22 mouse cellular contexts compared by ENCODE assay signal in the genomic region with DNA sequence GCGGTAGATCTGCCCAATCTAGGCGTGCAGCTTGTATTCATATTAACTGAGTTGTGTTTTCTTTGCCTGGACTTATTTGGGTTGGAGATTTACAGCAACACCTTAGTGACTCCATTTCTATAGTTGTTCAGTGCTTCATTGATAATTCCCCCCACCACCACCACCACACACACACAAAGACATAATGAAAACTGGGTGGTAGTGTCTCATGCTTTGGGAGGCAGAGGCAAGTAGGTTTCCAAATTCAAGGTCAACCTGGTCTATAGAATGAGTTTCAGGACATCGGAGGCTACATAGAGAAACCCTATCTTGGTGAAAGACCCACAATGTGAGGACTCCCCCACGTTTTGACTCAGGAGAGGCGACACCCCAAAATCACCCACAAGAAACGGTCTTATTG.
"Had no signal": no experiment of that assay in that cellular context is flagged by ENCODE, and none has a peak within 500 bp of the region (broad histone marks: within the 10 kb centered on the region; RNA-seq: fewer than 3 reads in every experiment).

No protein-coding gene starts in this region.

- DNase-seq: kidney, adult 2 months; kidney, postnatal 10 days; kidney, postnatal 36 days; layer of hippocampus, postnatal 36 days; left cerebral cortex, postnatal 4 days; lung, adult 2 months; lung, postnatal 14 days; lung, postnatal 4 days; midbrain, embryonic 14.5 days; right cerebral cortex, adult 18-20 months; right cerebral cortex, postnatal 14 days; right cerebral cortex, postnatal 4 days; thymus, adult 2 months; thymus, postnatal 14 days; thymus, postnatal 4 days had no signal

- H3K9me3 ChIP-seq: kidney, embryonic 15.5 days; limb, embryonic 12.5 days; limb, embryonic 15.5 days; neural tube, embryonic 12.5 days; neural tube, embryonic 15.5 days had no signal

- H3K36me3 ChIP-seq: neural tube, embryonic 15.5 days had no signal

- H3K27me3 ChIP-seq: kidney, embryonic 15.5 days; limb, embryonic 12.5 days; limb, embryonic 15.5 days; neural tube, embryonic 12.5 days; neural tube, embryonic 15.5 days had no signal

- H3K9ac ChIP-seq: kidney, embryonic 15.5 days; limb, embryonic 12.5 days; limb, embryonic 15.5 days; neural tube, embryonic 12.5 days; neural tube, embryonic 15.5 days had no signal

- H3K27ac ChIP-seq: kidney, embryonic 15.5 days; limb, embryonic 12.5 days; limb, embryonic 15.5 days; neural tube, embryonic 12.5 days; neural tube, embryonic 15.5 days; stomach, postnatal 0 days had no signal

- H3K4me2 ChIP-seq: kidney, embryonic 15.5 days; limb, embryonic 12.5 days; limb, embryonic 15.5 days; midbrain, embryonic 11.5 days; neural tube, embryonic 12.5 days; neural tube, embryonic 15.5 days had no signal

- H3K4me1 ChIP-seq: kidney, embryonic 15.5 days; limb, embryonic 12.5 days; neural tube, embryonic 12.5 days had no signal

- H3K4me3 ChIP-seq: kidney, embryonic 15.5 days; limb, embryonic 12.5 days; limb, embryonic 15.5 days; neural tube, embryonic 12.5 days; neural tube, embryonic 15.5 days had no signal
